Comparison of ENCODE assay signal across 8 mouse cellular contexts in the genomic region with DNA sequence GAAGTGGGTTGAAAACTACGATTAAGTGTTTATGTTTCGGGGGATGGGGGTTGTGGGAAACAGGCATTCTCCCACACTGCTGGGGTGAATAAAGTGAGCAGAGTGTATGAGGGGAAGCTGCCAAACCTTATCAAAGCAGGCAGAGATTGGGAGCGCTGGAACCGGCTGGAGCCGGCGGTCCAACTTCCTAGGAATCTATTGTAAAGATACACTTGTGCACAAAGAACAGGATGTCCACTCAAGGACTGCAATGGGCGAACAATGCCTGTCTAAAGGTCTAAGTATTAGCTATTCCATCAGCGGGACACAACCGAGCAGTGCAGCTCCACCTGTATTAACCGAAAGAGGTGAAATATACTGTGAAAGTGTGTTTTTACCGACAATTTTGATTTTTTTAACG. TPM values are rescaled to one million over a fixed set of nuclear protein-coding genes. Genes with fewer than 3 reads are reported as not detected.
DNase-seq lines count a peak whose midpoint lies in the region; ATAC-seq and TF ChIP-seq lines count a peak whose summit lies in the region.

No protein-coding gene starts in this region.

- H3K4me2 ChIP-seq in neural tube, embryonic 11.5 days (ENCODE audit: low read depth): peak overlapping the region; percentile 1; the same call in 1 of the 2 replicates
- peak overlapping the region; percentile 86 for H3K4me2 ChIP-seq in heart, postnatal 0 days (ENCODE audit: low read depth, low read length)
- peak overlapping the region; percentile 84 for H3K4me2 ChIP-seq in lung, embryonic 14.5 days

- H3K36me3 ChIP-seq in neural tube, embryonic 11.5 days (ENCODE audit: control insufficient read depth, insufficient read depth, low read length): no peaks in the 10 kb centered on the region
- H3K36me3 ChIP-seq in heart, postnatal 0 days (replicated peaks; ENCODE audit: control insufficient read depth, insufficient read depth, low read length): no peaks in the 10 kb centered on the region
- no peaks in the 10 kb centered on the region for H3K36me3 ChIP-seq in lung, embryonic 14.5 days (ENCODE audit: insufficient read depth)

- H3K9ac ChIP-seq in neural tube, embryonic 11.5 days (ENCODE audit: low read length): no peak overlapping the region
- H3K9ac ChIP-seq in heart, postnatal 0 days (replicated peaks; ENCODE audit: low read depth, low read length): peak overlapping the region; percentile 90; the same call in 1 of the 2 replicates
- peak overlapping the region; percentile 30; the same call in 1 of the 2 replicates for H3K9ac ChIP-seq in lung, embryonic 14.5 days

- H3K9me3 ChIP-seq in neural tube, embryonic 11.5 days (ENCODE audit: control insufficient read depth, low read length): no peaks in the 10 kb centered on the region
- H3K9me3 ChIP-seq in heart, postnatal 0 days (replicated peaks; ENCODE audit: control insufficient read depth, low read length): no peaks in the 10 kb centered on the region
- H3K9me3 ChIP-seq in lung, embryonic 14.5 days (ENCODE audit: low read depth, low read length): no peaks in the 10 kb centered on the region

- H3K4me1 ChIP-seq in neural tube, embryonic 11.5 days (ENCODE audit: control insufficient read depth, insufficient read depth, low read length): peaks cover 14% of the 10 kb centered on the region
- H3K4me1 ChIP-seq in heart, postnatal 0 days (ENCODE audit: control insufficient read depth, insufficient read depth): peaks cover 7% of the 10 kb centered on the region; the same call in 1 of the 2 replicates
- peaks cover 12% of the 10 kb centered on the region for H3K4me1 ChIP-seq in lung, embryonic 14.5 days (ENCODE audit: insufficient read depth)

- intact Hi-C loops in gastrocnemius, postnatal 14 days (cut with DNase I; ENCODE audit: low total_unique reads): no loop called here

- no peak for TF ChIP-seq EP300 in heart, postnatal 0 days (IDR thresholded peaks at IDR 0.05; ENCODE audit: low read depth)

- DNase-seq in neural tube, embryonic 11.5 days (ENCODE audit: low spot score): no peak
- DNase-seq in neural tube, embryonic 10.5 days (ENCODE audit: extremely low spot score, low spot score): no peak
- peak; percentile 61 for DNase-seq in heart, postnatal 0 days (ENCODE audit: low spot score)
- DNase-seq in lung, embryonic 14.5 days: peak; percentile 58
- peak; percentile 59 for DNase-seq in testis, postnatal 10 days (ENCODE audit: low spot score)
- no peak for DNase-seq in right cerebral cortex, postnatal 4 days
- DNase-seq in gastrocnemius, postnatal 14 days: no peak
- no peak for DNase-seq in frontal cortex, adult 2 months (ENCODE audit: extremely low spot score in 1 of 2, low spot score in 1 of 2)

- H3K27ac ChIP-seq in neural tube, embryonic 11.5 days (ENCODE audit: low read depth, low read length): no peak overlapping the region
- H3K27ac ChIP-seq in heart, postnatal 0 days (ENCODE audit: low read depth): peak overlapping the region; percentile 97
- H3K27ac ChIP-seq in lung, embryonic 14.5 days (ENCODE audit: low read depth): peak overlapping the region; percentile 77

- no peaks in the 10 kb centered on the region for H3K27me3 ChIP-seq in neural tube, embryonic 11.5 days (ENCODE audit: control insufficient read depth, insufficient read depth, low read length)
- no peaks in the 10 kb centered on the region for H3K27me3 ChIP-seq in heart, postnatal 0 days (ENCODE audit: control insufficient read depth, insufficient read depth, low read length)
- no peaks in the 10 kb centered on the region for H3K27me3 ChIP-seq in lung, embryonic 14.5 days (ENCODE audit: insufficient read depth, low read length)

- no peak for ATAC-seq in neural tube, embryonic 11.5 days (ENCODE audit: insufficient read depth, low FRiP score, low TSS enrichment)
- peak; percentile 28 for ATAC-seq in heart, postnatal 0 days (ENCODE audit: insufficient read depth, low read depth)
- no peak for ATAC-seq in lung, embryonic 14.5 days (ENCODE audit: insufficient read depth)

- no peak overlapping the region for H3K4me3 ChIP-seq in neural tube, embryonic 11.5 days (ENCODE audit: low read depth, low read length)
- H3K4me3 ChIP-seq in heart, postnatal 0 days (ENCODE audit: low read depth, low read length): peak overlapping the region; percentile 92
- H3K4me3 ChIP-seq in lung, embryonic 14.5 days (ENCODE audit: low read depth, low read length): peak overlapping the region; percentile 92; the same call in 1 of the 2 replicates

- 59% methylated on average over 12 of the region's 12 CpGs for WGBS in neural tube, embryonic 11.5 days
- whole genome bisulfite sequencing in heart, postnatal 0 days: 25% methylated on average over 12 of the region's 12 CpGs
- WGBS in lung, embryonic 14.5 days: 30% methylated on average over 12 of the region's 12 CpGs

- no peak for TF ChIP-seq CTCF in heart, postnatal 0 days (IDR thresholded peaks at IDR 0.05; ENCODE audit: low read depth)
- TF ChIP-seq CTCF in lung, embryonic 14.5 days (IDR thresholded peaks at IDR 0.05; ENCODE audit: low read depth): no peak

RNA-seq across cellular contexts. Expression of gene Bcar3, which starts 2.1 kb away (rescaled TPM):
- polyA plus RNA-seq in neural tube, embryonic 11.5 days (2014; fragmentation: Nextera tagmentation; extraction: Ambion mirVana): 12.4 and 14.9 TPM in 2 replicates
- 24.5 and 38.6 TPM in 2 replicates for total RNA-seq in heart, postnatal 0 days (2014; rRNA removed; ENCODE audit: low replicate concordance)
- polyA plus RNA-seq in heart, postnatal 0 days (2015; fragmentation: Nextera tagmentation; extraction: Ambion mirVana): 2.9 and 3.3 TPM in 2 replicates
- 13.4 and 14.0 TPM in 2 replicates for polyA plus RNA-seq in lung, embryonic 14.5 days (2014; fragmentation: Nextera tagmentation; extraction: Ambion mirVana)
- 1 to 10 TPM; 8.3 to 9.5 TPM for total RNA-seq in gastrocnemius, postnatal 14 days (2021)
- 19.0 and 19.4 TPM in 2 replicates for polyA plus RNA-seq in frontal cortex, adult 2 months (2012; rRNA removed)

RNA-seq across cellular contexts. Expression of gene Dnttip2, which starts 17.6 kb away (rescaled TPM):
- 83.2 and 87.4 TPM in 2 replicates for polyA plus RNA-seq in neural tube, embryonic 11.5 days (2014; fragmentation: Nextera tagmentation; extraction: Ambion mirVana)
- 9.3 and 11.2 TPM in 2 replicates for total RNA-seq in heart, postnatal 0 days (2014; rRNA removed; ENCODE audit: low replicate concordance)
- 31.7 and 33.4 TPM in 2 replicates for polyA plus RNA-seq in heart, postnatal 0 days (2015; fragmentation: Nextera tagmentation; extraction: Ambion mirVana)
- polyA plus RNA-seq in lung, embryonic 14.5 days (2014; fragmentation: Nextera tagmentation; extraction: Ambion mirVana): 77.8 and 80.2 TPM in 2 replicates
- total RNA-seq in gastrocnemius, postnatal 14 days (2021): 10 to 100 TPM; 18.4 to 19.7 TPM
- 17.8 and 21.0 TPM in 2 replicates for polyA plus RNA-seq in frontal cortex, adult 2 months (2012; rRNA removed)

RNA-seq across cellular contexts. Expression of gene Gclm, which starts 46.5 kb away (rescaled TPM):
- polyA plus RNA-seq in neural tube, embryonic 11.5 days (2014; fragmentation: Nextera tagmentation; extraction: Ambion mirVana): 52.0 and 55.3 TPM in 2 replicates
- 12.8 and 36.1 TPM in 2 replicates for total RNA-seq in heart, postnatal 0 days (2014; rRNA removed; ENCODE audit: low replicate concordance)
- 47.3 and 51.7 TPM in 2 replicates for polyA plus RNA-seq in heart, postnatal 0 days (2015; fragmentation: Nextera tagmentation; extraction: Ambion mirVana)
- polyA plus RNA-seq in lung, embryonic 14.5 days (2014; fragmentation: Nextera tagmentation; extraction: Ambion mirVana): 76.3 and 78.6 TPM in 2 replicates
- total RNA-seq in gastrocnemius, postnatal 14 days (2021): 10 to 100 TPM; 22.7 to 28.7 TPM
- polyA plus RNA-seq in frontal cortex, adult 2 months (2012; rRNA removed): 38.2 and 43.4 TPM in 2 replicates

Comparison
In these comparisons a context has a peak if more than half of its experiments do, and no peak if none do; other contexts are left out.
1. DNase-seq: peak in heart, postnatal 0 days (single experiment), lung, embryonic 14.5 days (single experiment) and testis, postnatal 10 days (single experiment); none in neural tube, embryonic 11.5 days (single experiment), neural tube, embryonic 10.5 days (single experiment), right cerebral cortex, postnatal 4 days (single experiment), gastrocnemius, postnatal 14 days (single experiment) and frontal cortex, adult 2 months (0 of 2).
2. H3K4me2 ChIP-seq: peak in every context shown above with its lines; median percentile 86 in heart, postnatal 0 days; 84 in lung, embryonic 14.5 days; 1 in neural tube, embryonic 11.5 days.